Mouse (Mus musculus): Measurements from ENCODE around the gene Ccr10. TPM values are rescaled to one million over a fixed set of nuclear protein-coding genes. Genes with fewer than 3 reads are reported as not detected.

The Ccr10 gene
- total RNA-seq, 4 experiments from 2014 or later = 0.31 to 0.50 (median 0.35) TPM

DNA sequence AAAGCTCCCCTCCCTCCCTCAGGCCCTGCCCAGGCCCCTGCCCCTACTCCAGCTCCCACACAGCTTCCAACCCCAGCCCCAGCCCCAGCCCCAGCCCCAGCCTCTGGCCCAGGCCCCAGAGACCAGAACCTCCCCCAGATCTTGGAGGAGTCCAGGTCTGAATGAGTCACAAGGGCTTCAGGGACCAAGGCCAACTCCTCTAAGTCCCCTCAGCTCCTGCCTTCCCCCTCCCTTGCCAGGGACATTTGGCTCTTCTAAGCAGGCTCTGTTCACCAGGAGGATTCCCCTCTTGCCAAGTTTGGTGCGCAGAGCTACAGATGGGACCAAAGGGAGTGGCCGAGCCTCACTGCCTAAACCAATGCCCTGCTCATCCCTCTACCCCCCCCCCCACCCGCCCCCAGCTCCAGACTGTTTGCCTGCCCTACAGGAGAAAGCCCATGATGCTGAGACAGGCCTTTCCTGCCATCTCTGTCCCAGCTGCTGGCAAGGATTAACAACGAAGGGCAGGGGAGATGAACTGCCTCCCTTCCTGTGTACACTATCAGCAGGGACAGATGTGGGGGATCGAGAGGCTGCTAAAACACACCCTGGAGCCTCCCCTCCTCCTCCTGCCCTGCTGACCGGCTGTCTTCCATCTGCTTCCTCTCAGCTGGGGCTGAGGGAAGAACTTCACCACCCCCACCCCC is 14.4 kb upstream of the Ccr10 start:
- DNase-seq (ENCODE audit: low spot score in 2 of 2) = peak; percentile 56 to 83

DNA sequence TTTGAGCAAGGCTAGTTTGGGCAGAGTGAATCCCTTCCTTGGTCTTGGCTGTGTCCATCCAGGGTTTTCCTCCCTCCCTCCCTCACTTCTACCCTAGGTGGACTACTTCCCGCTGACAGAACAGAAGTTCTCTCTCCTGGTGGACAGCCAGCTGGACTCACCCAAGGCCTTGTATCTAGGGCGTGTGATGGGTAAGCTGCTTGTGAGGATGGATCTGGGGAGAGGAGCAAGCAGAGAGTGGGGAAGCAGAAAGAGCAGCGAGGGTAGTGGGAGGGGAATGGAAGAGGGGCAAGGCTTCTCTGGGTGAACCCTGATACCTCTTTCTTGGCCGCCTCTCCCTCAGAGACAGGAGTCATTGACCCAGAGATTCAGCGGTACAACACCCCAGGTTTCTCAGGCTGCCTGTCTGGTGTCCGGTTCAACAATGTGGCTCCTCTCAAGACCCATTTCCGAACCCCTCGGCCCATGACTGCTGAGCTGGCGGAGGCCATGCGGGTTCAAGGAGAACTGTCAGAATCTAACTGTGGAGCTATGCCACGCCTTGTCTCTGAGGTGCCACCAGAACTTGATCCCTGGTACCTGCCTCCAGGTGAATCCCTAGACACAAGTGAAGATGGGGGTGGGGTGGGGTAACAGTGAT is 13.0 kb upstream of the Ccr10 start:
- no peak for DNase-seq (ENCODE audit: low spot score in 2 of 2)

DNA sequence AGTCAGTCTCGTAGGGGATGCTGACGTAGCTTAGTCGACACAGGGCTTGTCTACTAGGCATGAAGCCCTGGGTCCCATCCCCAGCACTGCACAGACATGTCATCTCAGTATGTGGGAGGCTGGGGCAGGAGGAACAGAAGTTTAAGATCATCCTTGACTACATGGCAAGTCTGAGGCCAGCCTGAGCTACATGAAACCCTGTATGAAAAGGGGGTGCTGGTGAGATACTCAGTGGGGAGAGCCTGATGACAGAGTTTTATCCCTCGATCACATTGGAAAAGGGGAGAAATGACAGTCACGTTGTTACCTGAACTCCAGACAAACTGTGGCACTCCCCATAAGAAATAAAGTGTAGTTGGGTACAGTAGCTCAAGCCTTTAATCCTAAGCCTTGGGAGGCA is 12.3 kb upstream of the Ccr10 start:
- DNase-seq (ENCODE audit: low spot score in 2 of 2) = no peak

DNA sequence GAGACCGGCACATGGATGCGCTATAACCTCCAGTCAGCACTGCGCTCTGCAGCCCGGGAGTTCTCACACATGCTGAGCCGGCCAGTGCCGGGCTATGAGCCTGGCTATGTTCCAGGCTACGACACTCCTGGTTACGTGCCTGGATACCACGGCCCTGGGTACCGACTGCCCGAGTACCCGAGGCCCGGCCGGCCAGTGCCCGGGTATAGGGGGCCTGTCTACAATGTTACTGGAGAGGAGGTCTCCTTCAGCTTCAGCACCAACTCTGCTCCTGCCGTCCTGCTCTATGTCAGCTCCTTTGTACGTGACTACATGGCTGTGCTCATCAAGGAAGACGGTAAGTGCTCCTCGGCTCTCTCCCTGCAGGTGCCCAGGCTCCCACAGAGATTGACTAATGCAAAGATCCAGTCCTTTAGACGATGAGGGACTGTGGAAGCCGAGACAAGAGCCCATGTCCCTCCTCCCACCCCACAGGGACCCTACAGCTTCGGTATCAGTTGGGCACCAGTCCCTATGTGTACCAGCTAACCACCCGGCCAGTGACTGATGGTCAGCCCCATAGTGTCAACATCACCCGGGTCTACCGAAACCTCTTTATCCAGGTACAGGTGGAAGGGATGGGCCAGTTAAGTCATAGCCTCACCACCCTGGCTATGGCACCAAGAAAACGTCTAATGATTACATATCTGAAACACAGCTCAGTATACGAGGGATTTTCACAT is 11.4 kb upstream of the Ccr10 start:
- no peak for DNase-seq (ENCODE audit: low spot score in 2 of 2)

DNA sequence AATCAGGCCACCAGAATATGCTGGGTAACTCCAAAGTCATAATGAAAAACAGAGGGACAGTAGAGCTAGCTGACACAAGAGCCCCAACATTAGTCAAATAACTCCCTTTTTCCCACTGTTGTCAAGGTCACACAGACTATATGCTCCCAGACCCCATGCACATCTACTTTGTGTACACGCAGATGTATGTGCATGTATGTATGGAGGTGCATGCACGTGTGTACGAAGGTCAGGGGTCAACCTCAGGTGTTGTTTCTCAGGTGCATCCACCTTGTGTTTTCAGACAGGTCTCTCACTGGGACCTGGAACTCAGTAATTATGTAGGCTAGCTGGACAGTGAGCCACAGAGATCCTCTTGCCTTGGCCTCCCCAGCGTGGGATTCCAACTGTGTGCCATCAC is 10.2 kb upstream of the Ccr10 start:
- no peak for DNase-seq (ENCODE audit: low spot score in 2 of 2)

DNA sequence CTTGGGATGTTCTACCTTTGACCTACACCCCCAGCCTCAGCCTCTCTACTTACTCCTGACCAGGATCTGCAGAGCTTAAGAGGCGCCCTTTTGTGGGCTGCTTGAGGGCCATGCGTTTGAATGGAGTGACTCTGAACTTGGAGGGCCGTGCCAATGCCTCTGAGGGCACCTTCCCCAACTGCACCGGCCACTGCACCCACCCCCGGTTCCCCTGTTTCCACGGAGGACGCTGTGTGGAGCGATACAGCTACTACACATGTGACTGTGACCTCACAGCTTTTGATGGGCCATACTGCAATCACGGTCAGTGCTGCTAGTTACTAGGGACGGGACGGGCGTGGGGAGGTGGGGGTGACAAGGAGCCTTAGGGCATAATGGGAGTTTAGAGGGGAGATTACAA is 9.7 kb upstream of the Ccr10 start:
- DNase-seq (ENCODE audit: low spot score in 2 of 2) = no peak

DNA sequence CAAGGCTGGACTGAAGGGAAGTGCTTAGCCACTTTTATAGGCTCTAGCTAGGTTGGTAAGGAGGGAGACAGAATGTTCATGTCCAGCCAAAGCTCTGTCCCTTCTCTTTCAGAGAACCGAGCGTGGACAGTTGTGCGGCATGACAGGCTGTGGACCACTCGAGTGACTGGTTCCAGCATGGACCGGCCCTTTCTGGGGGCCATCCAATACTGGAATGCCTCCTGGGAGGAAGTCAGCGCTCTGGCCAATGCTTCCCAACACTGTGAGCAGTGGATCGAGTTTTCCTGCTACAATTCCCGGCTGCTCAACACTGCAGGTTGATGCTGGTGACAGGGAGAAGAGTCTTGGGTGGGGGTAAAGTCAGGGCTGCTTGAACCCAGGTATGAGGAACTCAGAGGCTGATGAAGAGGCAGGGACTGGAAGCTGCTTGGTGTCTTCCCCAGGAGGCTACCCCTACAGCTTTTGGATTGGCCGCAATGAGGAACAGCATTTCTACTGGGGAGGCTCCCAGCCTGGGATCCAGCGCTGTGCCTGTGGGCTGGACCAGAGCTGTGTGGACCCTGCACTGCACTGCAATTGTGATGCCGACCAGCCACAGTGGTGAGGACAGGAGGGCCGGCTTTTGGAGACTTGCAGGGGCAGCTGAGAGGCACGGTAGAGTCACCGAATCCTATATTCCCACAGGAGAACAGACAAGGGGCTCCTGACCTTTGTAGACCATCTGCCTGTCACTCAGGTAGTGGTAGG is 7.7 kb upstream of the Ccr10 start:
- DNase-seq (ENCODE audit: low spot score in 2 of 2) = no peak

DNA sequence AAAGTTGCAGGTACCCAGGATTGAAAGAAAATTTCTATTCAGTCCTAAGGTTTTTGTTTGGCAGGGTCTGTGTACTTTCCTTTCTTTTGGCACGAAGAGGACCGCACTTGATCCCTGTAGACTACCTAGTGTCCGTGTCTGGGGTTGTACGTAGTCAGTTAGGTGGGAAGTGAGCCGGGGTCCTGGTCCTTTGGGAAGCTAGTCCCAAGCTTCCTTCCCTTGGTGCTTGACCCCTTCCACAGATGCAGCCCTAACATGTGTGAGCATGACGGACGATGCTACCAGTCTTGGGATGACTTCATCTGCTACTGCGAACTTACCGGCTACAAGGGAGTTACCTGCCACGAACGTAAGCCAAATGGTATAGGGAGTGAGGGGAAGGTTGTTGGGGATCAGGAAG is 6.7 kb upstream of the Ccr10 start:
- DNase-seq (ENCODE audit: low spot score in 2 of 2) = no peak

DNA sequence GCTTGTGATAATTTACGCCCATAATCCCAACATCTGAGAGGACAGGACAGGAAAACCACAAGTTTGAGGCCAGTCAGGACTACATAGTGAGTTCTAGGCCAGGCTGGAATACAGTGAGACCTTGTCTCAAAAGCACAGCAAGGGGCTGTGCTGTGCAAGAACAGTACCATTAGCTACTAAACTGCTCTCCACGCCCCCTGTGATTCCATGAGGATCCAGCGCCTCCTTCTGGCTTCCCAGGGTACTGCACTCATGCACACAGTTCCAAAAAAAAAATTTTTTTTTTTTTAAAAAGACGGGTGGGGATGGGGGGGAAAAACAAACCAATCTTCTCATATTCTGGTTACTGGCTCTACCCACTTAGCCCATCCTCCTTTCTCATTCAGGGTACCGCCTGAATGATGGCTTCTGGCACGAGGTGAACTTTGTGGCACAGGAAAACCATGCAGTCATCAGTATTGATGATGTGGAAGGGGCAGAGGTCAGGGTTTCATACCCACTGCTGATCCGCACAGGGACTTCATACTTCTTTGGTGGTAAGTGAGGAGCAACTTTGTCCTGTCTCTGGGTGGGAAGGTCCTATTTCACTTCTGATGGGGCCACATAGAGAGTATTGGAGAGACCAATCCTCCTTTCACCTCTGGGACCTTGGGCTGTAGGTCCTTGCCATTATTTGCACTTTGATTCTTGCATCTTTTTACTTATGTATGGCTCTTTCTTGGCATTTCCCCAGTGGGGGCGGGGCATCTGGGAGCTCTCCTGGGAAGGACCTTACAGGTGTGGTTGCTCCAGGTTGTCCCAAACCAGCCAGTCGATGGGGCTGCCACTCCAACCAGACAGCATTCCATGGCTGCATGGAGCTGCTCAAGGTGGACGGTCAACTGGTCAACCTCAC is 5.8 kb upstream of the Ccr10 start:
- DNase-seq (ENCODE audit: low spot score in 2 of 2) = peak in 1 of 2 experiments; percentile 55

DNA sequence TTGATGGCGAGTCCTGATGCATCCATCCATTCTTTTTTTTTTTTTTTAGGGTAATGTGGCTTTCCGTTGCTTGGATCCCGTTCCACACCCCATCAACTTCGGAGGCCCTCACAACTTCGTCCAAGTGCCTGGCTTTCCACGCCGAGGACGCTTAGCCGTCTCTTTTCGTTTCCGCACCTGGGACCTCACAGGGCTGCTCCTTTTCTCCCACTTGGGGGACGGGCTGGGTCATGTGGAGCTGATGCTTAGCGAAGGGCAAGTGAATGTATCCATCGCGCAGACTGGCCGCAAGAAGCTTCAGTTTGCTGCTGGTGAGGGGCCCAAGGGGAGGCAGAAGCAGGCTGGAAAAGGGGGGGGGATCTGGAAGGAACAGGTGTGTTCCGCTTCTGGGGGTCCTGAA is 5.0 kb upstream of the Ccr10 start:
- no peak for DNase-seq (ENCODE audit: low spot score in 2 of 2)

DNA sequence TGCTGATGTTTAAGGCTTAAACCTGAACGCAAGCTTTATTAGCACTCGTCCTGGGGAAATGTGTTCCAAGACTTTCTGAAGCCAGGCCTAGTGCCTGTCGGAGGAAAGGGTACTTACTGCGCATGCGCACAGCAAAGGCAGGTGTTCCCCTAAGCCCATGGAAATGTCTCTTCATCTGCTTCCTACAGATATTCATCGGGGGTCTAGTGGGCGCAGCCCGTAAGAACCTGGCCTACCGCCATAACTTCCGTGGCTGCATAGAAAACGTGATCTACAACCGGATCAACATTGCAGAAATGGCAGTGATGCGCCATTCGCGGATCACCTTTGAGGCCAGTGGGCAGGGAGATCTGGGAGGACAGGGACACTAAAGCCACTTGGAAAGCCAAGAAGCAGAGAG is 4.1 kb upstream of the Ccr10 start:
- no peak for DNase-seq (ENCODE audit: low spot score in 2 of 2)

DNA sequence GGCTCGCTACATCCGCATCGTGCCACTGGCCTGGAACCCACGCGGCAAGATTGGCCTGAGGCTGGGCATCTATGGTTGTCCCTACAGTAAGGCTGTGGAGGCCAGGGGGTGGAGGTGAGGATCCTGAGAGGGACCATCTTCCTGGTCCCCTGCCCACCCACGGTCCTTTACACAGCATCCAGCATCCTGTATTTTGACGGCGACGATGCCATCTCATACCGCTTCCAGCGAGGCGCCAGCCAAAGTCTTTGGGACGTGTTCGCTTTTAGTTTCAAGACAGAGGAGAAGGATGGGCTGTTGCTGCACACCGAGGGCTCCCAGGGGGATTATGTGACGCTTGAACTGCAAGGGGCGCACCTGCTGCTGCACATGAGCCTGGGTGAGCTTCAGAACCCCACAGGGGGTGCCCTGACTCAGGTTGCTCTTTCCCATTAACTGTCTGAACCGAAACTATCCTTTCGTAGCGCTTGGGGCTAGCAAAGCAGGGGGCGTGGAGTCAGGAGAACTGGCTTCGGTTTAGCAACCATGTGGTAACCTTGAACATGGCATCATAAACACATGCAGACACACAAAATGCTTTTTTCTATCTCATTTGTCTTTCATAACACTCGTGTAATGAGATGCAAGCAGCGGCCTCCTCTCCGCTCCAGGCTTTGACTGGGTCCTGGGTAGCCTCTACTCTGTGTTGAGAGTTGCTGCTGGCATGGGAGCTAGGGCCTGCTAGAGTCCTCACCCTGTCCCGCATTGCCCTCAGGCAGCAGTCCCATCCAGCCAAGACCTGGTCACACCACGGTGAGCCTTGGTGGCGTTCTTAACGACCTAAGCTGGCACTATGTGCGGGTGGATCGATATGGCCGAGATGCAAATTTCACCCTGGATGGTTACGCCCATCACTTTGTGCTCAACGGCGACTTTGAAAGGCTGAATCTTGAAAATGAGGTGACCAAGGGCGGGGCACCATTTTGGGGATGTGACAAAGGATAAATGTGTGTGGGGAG is 3.1 kb upstream of the Ccr10 start:
- DNase-seq (ENCODE audit: low spot score in 2 of 2) = no peak

DNA sequence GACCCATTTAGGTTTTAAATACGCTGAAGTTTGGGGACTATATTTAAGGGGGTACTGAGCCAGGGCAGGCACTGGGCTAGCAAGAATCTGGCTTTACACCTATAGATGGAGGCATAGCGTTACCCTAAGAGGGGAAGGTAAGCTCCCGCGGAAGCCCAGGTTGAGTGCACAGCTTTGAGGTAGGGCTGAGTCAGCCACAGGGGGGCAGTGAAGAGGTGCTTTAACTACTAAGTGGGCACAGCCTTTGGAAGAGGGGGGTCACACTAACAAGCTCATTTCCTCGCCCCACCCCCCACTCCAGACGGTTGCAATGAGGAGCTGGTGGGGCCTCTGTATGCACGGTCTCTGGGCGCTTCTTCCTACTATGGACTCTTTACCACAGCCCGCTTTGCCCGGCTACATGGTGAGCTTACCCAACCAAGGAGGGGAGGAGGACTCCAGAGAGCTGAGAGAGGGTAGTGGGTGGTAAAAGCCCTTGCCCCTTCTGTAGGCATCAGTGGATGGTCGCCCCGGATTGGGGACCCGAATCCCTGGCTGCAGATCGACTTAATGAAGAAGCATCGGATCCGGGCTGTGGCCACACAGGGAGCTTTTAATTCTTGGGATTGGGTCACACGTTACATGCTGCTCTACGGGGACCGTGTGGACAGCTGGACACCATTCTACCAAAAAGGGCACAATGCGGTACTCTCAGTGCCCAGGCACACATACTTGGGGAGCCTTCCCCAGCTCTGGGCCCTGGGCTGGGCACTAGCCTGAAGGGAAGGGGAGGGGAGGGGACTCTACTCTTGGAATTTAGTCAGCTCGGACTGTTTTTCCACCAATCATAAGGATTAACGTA is 1.9 kb upstream of the Ccr10 start:
- DNase-seq (ENCODE audit: low spot score in 2 of 2) = peak in 1 of 2 experiments; percentile 77

DNA sequence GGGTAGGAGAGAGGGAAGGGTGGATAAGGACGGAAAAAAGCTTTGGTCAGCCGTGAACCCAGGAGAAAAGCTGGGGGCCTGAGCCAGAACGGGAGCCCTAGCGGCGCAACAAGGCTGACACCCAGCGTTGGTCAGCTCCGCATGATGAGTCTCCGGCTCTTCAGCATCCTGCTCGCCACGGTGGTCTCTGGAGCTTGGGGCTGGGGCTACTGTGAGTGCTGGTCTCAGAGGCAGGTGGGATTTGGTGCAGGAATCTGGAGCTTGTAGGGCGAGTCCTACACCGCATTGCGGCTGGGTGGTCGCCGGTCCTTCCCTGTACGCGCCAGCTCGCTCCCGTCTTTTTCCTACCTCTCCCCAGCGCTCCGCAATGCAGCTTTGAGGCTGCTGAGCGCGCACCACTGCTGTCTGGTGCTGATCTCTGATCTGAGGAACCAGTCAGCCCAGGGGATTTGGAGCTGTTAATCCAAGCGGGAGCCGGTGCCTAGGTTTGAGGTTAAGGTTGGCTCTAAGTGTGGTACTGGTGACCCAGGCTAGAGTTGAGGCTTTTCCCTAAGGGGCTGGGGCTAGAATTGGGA is 961 bp upstream of the Ccr10 start:
- DNase-seq (ENCODE audit: low spot score in 2 of 2) = peak in 1 of 2 experiments; percentile 57

DNA sequence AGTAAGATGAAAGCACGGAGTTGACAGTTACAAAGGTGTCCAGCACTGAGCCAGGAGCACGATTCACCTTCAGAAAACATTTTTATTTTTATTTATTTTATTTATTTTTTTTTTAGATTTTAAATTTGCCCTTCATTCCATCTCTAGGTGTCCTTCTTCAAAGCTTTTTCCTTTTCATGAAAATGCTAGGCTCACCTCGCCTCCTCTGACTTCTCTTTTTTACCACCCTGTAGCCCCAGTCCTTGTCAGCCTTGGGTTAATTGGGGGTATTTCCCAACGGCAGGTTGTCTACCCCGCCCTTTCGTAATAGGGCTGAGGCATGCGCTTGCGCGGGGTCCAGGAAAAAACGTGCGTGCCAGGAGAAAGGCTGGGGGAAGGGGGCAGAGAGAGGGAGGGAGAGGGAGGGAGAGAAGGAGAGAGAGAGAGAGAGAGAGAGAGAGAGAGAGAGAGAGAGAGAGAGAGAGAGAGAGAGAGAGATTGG is 433 bp upstream of the Ccr10 start:
- DNase-seq (ENCODE audit: low spot score in 2 of 2) = no peak

DNA sequence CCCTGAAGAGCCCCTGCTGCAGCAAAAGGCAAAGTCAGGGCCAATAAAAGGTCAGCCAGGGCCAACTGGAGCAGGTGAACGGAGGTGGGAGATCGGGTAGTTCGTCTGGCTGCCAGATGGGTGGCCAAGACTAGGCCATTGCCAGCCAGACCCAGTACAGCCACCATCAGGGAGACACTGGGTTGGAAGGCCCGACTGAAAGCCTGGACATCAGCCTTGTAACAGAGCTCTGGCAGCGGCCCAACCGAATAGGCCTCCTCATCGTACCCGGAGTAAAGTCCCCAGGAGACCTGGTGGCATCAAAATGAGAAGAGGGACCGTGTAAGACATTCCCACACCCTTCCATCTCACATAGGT is 876 bp downstream of the Ccr10 start:
- DNase-seq (ENCODE audit: low spot score in 2 of 2) = no peak

DNA sequence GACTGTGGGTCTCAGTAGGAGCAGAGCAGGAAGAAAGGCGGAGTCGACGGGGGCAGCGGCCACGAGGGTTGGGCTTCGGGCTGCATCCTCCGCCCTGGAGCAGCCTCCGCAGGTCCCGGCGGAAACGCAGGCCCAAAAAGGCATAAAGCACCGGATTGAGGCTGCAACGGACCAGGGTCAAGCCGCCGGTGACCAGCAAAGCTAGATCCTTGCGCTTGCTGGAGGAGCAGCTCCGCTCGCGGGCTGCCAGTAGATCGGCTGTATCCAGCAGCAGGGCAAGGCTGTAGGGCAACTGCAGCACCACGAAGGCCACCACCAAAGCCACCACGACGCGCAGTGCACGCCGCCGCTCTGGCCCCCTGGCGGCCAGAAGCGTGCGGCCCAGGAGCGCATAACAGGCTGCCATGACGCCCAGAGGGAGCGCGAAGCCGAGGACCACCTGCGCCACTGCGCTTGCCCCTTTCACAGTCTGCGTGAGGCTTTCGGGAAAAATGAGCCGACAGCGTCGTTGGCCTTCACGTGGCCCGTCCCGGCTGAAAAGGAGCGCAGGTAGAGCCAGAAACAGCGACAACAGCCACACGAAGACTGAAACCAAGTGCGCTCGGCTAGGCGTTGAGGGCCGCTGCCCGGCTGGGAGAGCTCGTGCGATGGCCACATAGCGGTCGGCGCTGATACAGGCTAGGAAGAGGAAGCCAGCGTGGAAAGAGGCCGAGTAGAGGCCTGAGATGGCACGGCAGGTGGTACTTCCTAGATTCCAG is 1.4 kb downstream of the Ccr10 start:
- DNase-seq (ENCODE audit: low spot score in 2 of 2) = peak in 1 of 2 experiments; percentile 56

DNA sequence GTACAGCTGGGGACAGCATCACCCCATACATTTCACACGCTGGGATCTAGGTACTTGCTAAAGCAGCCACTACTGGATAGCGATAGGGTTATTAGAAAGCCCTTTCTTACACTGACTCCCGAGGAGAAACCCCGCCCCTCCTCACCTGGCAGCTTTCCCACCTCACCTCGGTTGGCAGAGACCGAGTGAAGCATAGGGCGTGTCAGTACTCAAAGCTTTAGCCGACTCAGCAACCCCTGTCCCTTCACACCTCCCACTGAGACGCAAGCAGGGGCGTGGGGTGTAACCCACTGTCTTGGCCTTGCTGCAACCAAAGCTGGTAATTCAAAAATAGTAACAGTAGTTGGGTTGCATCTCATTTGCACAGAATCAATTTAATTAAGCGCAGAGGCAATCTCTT is 2.1 kb downstream of the Ccr10 start:
- DNase-seq (ENCODE audit: low spot score in 2 of 2) = no peak

All from layer of hippocampus, adult 8-10 months (tissue).